Mouse (Mus musculus) left cerebral cortex, postnatal 25 days (tissue): ENCODE data around the gene Brap. TPM values are rescaled to one million over a fixed set of nuclear protein-coding genes. Genes with fewer than 3 reads are reported as not detected.
"Not testable (repeated sequence)": the region's sequence is repeated elsewhere in the genome, so short reads cannot be mapped to it uniquely, and the experiment has no call there.

ENCODE experiments used
- DNase-seq, 2 experiments: peaks; one replicate each; pipeline ENCODE4 v3.0.0; 2022; ENCODE audit warnings: low spot score in 2 of 2, mixed read lengths in 1 of 2
- intact Hi-C: fragments of 180-260 bp; cut with DNase I; formaldehyde crosslinking; loops from one replicate; pipeline ENCODE4 v1.15.1; 2025
- total RNA-seq, 2 experiments: library from RNA; stranded (reverse); gene quantifications; 2 replicates each; pipeline ENCODE4 v1.2.3; 2021

Brap gene
- total RNA-seq, 2 experiments from 2014 or later, result 65.3 to 65.5 TPM

- intact Hi-C loops, result loop anchor here (5.0 kb wide), 1 partner anchor 47 kb away; the partner anchor contains the start of gene Atxn2
- no peak for DNase-seq
Measured at GRCm38 (mm10) chr5:121664971-121665370, 4.6 kb downstream of the Brap start.

- no peak for DNase-seq
- intact Hi-C loops, result no loop called here
Measured at GRCm38 (mm10) chr5:121667067-121667466, 6.7 kb downstream of the Brap start.

GRCm38 (mm10) chr5:121668411-121668810 lies 8.0 kb downstream of the Brap start:
- no peak for DNase-seq
- intact Hi-C loops, result no loop called here

GRCm38 (mm10) chr5:121670412-121670811 lies 10.0 kb downstream of the Brap start:
- intact Hi-C loops, result no loop called here
- DNase-seq, result no peak

GRCm38 (mm10) chr5:121682250-121682649 lies 21.9 kb downstream of the Brap start:
- intact Hi-C loops, result no loop called here
- no peak for DNase-seq

- intact Hi-C loops, result no loop called here
Measured at GRCm38 (mm10) chr5:121685495-121685894, 25.1 kb downstream of the Brap start.

GRCm38 (mm10) chr5:121686113-121686898 lies 25.9 kb downstream of the Brap start:
- no peak for DNase-seq
- intact Hi-C loops, result no loop called here

More at GRCm38 (mm10) chr5:121685495-121685894, 25.1 kb downstream of the Brap start:
- DNase-seq, result no peak

GRCm38 (mm10) chr5:121690482-121691211 lies 30.3 kb downstream of the Brap start:
- DNase-seq, result no peak

GRCm38 (mm10) chr5:121691436-121691835 lies 31.1 kb downstream of the Brap start:
- intact Hi-C loops, DNase-seq: not testable (repeated sequence)

More at GRCm38 (mm10) chr5:121690482-121691211, 30.3 kb downstream of the Brap start:
- intact Hi-C loops, result no loop called here

- intact Hi-C loops, result no loop called here
Measured at GRCm38 (mm10) chr5:121692897-121693296, 32.5 kb downstream of the Brap start.

GRCm38 (mm10) chr5:121696761-121697160 lies 36.4 kb downstream of the Brap start:
- no peak for DNase-seq
- intact Hi-C loops, result no loop called here

More at GRCm38 (mm10) chr5:121692897-121693296, 32.5 kb downstream of the Brap start:
- no peak for DNase-seq

GRCm38 (mm10) chr5:121699891-121700290 lies 39.5 kb downstream of the Brap start:
- no peak for DNase-seq
- intact Hi-C loops, result no loop called here

GRCm38 (mm10) chr5:121700496-121700895 lies 40.1 kb downstream of the Brap start:
- DNase-seq, result peak; percentile 65 to 95
- intact Hi-C loops, result no loop called here

- DNase-seq, result no peak
- intact Hi-C loops, result no loop called here
Measured at GRCm38 (mm10) chr5:121701111-121701769, 40.9 kb downstream of the Brap start.

- DNase-seq, result no peak
- intact Hi-C loops, result no loop called here
Measured at GRCm38 (mm10) chr5:121703341-121703740, 43.0 kb downstream of the Brap start.

- peak in 1 of 2 experiments; percentile 34 for DNase-seq
- intact Hi-C loops, result no loop called here
Measured at GRCm38 (mm10) chr5:121704512-121705248, 44.3 kb downstream of the Brap start.

GRCm38 (mm10) chr5:121710402-121710801 lies 50.0 kb downstream of the Brap start:
- intact Hi-C loops, result loop anchor here (5.0 to 10.0 kb wide), 4 partner anchors 48 to 444 kb away; partner anchors contain the start of genes Acad10, Brap, Ppp1cc and Sh2b3
- no peak for DNase-seq

GRCm38 (mm10) chr5:121710851-121711173 lies 50.4 kb downstream of the Brap start:
- intact Hi-C loops, result loop anchor here (5.0 to 10.0 kb wide), 4 partner anchors 49 to 444 kb away; partner anchors contain the start of genes Acad10, Brap, Ppp1cc and Sh2b3
- no peak for DNase-seq
